18 mouse cellular contexts compared by ENCODE assay signal in the genomic region with DNA sequence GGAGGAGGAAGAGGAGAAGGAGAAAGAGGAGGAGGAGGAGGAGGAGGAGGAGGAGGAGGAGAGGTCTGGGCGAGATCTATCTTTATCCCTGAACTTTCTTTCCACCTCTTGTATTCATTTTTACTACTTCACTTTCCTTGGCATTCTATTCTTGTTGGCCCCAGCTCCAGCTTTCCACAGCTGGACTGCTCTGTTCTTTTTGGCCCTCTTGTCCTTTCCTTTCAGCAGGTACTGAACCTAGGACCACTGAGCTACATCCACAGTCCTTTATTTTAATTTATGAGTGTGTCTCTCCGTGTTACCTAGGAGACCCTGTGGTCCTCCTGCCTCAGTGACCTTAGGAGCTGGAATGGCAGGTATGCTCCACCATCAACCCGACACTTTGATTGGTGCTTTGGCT.
"Had no signal": no experiment of that assay in that cellular context is flagged by ENCODE, and none has a peak within 500 bp of the region (broad histone marks: within the 10 kb centered on the region; RNA-seq: fewer than 3 reads in every experiment).

No protein-coding gene starts in this region.

- H3K36me3 ChIP-seq: limb, embryonic 12.5 days; liver, embryonic 13.5 days; midbrain, embryonic 15.5 days; neural tube, embryonic 13.5 days had no signal

- H3K9ac ChIP-seq: limb, embryonic 12.5 days; liver, embryonic 13.5 days; midbrain, embryonic 15.5 days; neural tube, embryonic 13.5 days had no signal

- DNase-seq: kidney, adult 18-20 months; kidney, adult 9 months; kidney, postnatal 14 days; kidney, postnatal 4 days; liver; liver, embryonic 13.5 days; lung, adult 2 months; lung, postnatal 14 days; lung, postnatal 4 days; retina, postnatal 1 day; thymus, adult 2 months; thymus, postnatal 14 days; thymus, postnatal 4 days had no signal

- H3K27me3 ChIP-seq: limb, embryonic 12.5 days; liver, embryonic 13.5 days; midbrain, embryonic 15.5 days; neural tube, embryonic 13.5 days had no signal

- H3K4me3 ChIP-seq: limb, embryonic 12.5 days; liver, embryonic 13.5 days; midbrain, embryonic 15.5 days; neural tube, embryonic 13.5 days had no signal

- H3K4me1 ChIP-seq: liver, embryonic 13.5 days; midbrain, embryonic 15.5 days; neural tube, embryonic 13.5 days had no signal

- ATAC-seq: midbrain, embryonic 15.5 days had no signal

- H3K9me3 ChIP-seq: limb, embryonic 12.5 days; liver, embryonic 13.5 days; midbrain, embryonic 15.5 days; neural tube, embryonic 13.5 days had no signal

- H3K4me2 ChIP-seq: limb, embryonic 12.5 days; liver, embryonic 13.5 days; midbrain, embryonic 11.5 days; midbrain, embryonic 15.5 days; neural tube, embryonic 13.5 days had no signal

- H3K27ac ChIP-seq: limb, embryonic 12.5 days; liver, embryonic 13.5 days; midbrain, embryonic 15.5 days; neural tube, embryonic 13.5 days; stomach, postnatal 0 days had no signal
